Mouse (Mus musculus): ENCODE results near the gene Foxa3. TPM values are rescaled to one million over a fixed set of nuclear protein-coding genes. Genes with fewer than 3 reads are reported as not detected.

Gene Foxa3
- polyA plus RNA-seq, 1 experiment from 2014 or later: 0.49 TPM

GRCm38 (mm10) chr7:19051161-19051560 is 27.8 kb upstream of the Foxa3 start:
- Histone ChIP-seq H3K9ac (replicated peaks; ENCODE audit: low read depth) (no peak overlapping the region), H3K9me3 (ENCODE audit: low read length) (no peaks in the 10 kb centered on the region), H3K4me3 (ENCODE audit: low read depth, low read length) (no peak overlapping the region), H3K4me2 (replicated peaks; ENCODE audit: low read depth, low read length) (no peak overlapping the region), H3K27ac (ENCODE audit: low read length) (no peak overlapping the region), H3K36me3 (ENCODE audit: insufficient read depth, low read length) (peaks cover 25% of the 10 kb centered on the region), H3K27me3 (replicated peaks; ENCODE audit: insufficient read depth, low read length) (no peaks in the 10 kb centered on the region), H3K4me1 (ENCODE audit: insufficient read depth, low read depth, low read length) (no peaks in the 10 kb centered on the region)
- TF ChIP-seq CTCF (IDR thresholded peaks at IDR 0.05) (no peak), EP300 (IDR thresholded peaks at IDR 0.05) (no peak)
- WGBS: 58% methylated on average over 4 of the region's 4 CpGs
- DNase-seq (ENCODE audit: low spot score) (no peak), ATAC-seq (no peak)

GRCm38 (mm10) chr7:19050172-19050571 is 26.8 kb upstream of the Foxa3 start:
- no peaks in the 10 kb centered on the region for H3K27me3 ChIP-seq (replicated peaks; ENCODE audit: insufficient read depth, low read length)
- no peaks in the 10 kb centered on the region for H3K9me3 ChIP-seq (ENCODE audit: low read length)
- H3K4me2 ChIP-seq (replicated peaks; ENCODE audit: low read depth, low read length): no peak overlapping the region
- H3K9ac ChIP-seq (replicated peaks; ENCODE audit: low read depth): no peak overlapping the region
- WGBS: 78% methylated on average over 8 of the region's 8 CpGs
- peaks cover 34% of the 10 kb centered on the region for H3K36me3 ChIP-seq (ENCODE audit: insufficient read depth, low read length)
- DNase-seq (ENCODE audit: low spot score): no peak
- no peak overlapping the region for H3K4me3 ChIP-seq (ENCODE audit: low read depth, low read length)
- TF ChIP-seq CTCF (IDR thresholded peaks at IDR 0.05) (no peak), EP300 (IDR thresholded peaks at IDR 0.05) (no peak)
- H3K27ac ChIP-seq (ENCODE audit: low read length): no peak overlapping the region
- ATAC-seq: no peak
- H3K4me1 ChIP-seq (ENCODE audit: insufficient read depth, low read depth, low read length): no peaks in the 10 kb centered on the region

- TF ChIP-seq EP300 (IDR thresholded peaks at IDR 0.05): no peak
- TF ChIP-seq CTCF (IDR thresholded peaks at IDR 0.05): no peak
- peaks cover 43% of the 10 kb centered on the region for H3K36me3 ChIP-seq (ENCODE audit: insufficient read depth, low read length)
- H3K4me3 ChIP-seq (ENCODE audit: low read depth, low read length): no peak overlapping the region
- no peak overlapping the region for H3K4me2 ChIP-seq (replicated peaks; ENCODE audit: low read depth, low read length)
- H3K27me3 ChIP-seq (replicated peaks; ENCODE audit: insufficient read depth, low read length): no peaks in the 10 kb centered on the region
- 94% methylated on average over 5 of the region's 5 CpGs for WGBS
- no peak for ATAC-seq
- H3K9me3 ChIP-seq (ENCODE audit: low read length): no peaks in the 10 kb centered on the region
- H3K4me1 ChIP-seq (ENCODE audit: insufficient read depth, low read depth, low read length): no peaks in the 10 kb centered on the region
- H3K9ac ChIP-seq (replicated peaks; ENCODE audit: low read depth): no peak overlapping the region
- DNase-seq (ENCODE audit: low spot score): no peak
- H3K27ac ChIP-seq (ENCODE audit: low read length): no peak overlapping the region
Observed at GRCm38 (mm10) chr7:19049252-19049651, 25.9 kb upstream of the Foxa3 start.

- Histone ChIP-seq H3K27me3 (replicated peaks; ENCODE audit: insufficient read depth, low read length) (no peaks in the 10 kb centered on the region), H3K27ac (ENCODE audit: low read length) (no peak overlapping the region), H3K4me1 (ENCODE audit: insufficient read depth, low read depth, low read length) (no peaks in the 10 kb centered on the region), H3K9me3 (ENCODE audit: low read length) (no peaks in the 10 kb centered on the region), H3K9ac (replicated peaks; ENCODE audit: low read depth) (no peak overlapping the region), H3K4me3 (ENCODE audit: low read depth, low read length) (no peak overlapping the region), H3K4me2 (replicated peaks; ENCODE audit: low read depth, low read length) (no peak overlapping the region), H3K36me3 (ENCODE audit: insufficient read depth, low read length) (peaks cover 50% of the 10 kb centered on the region)
- DNase-seq (ENCODE audit: low spot score): no peak
- no peak for ATAC-seq
- 75% methylated on average over 14 of the region's 14 CpGs for WGBS
- no peak for TF ChIP-seq EP300 (IDR thresholded peaks at IDR 0.05)
- no peak for TF ChIP-seq CTCF (IDR thresholded peaks at IDR 0.05)
Observed at GRCm38 (mm10) chr7:19048006-19048527, 24.7 kb upstream of the Foxa3 start.

- no peaks in the 10 kb centered on the region for H3K4me1 ChIP-seq (ENCODE audit: insufficient read depth, low read depth, low read length)
- DNase-seq (ENCODE audit: low spot score) (no peak), ATAC-seq (no peak)
- H3K4me3 ChIP-seq (ENCODE audit: low read depth, low read length): no peak overlapping the region
- H3K9ac ChIP-seq (replicated peaks; ENCODE audit: low read depth): no peak overlapping the region
- H3K9me3 ChIP-seq (ENCODE audit: low read length): no peaks in the 10 kb centered on the region
- H3K27ac ChIP-seq (ENCODE audit: low read length): no peak overlapping the region
- no peak for TF ChIP-seq EP300 (IDR thresholded peaks at IDR 0.05)
- no peak for TF ChIP-seq CTCF (IDR thresholded peaks at IDR 0.05)
- H3K4me2 ChIP-seq (replicated peaks; ENCODE audit: low read depth, low read length): no peak overlapping the region
- H3K36me3 ChIP-seq (ENCODE audit: insufficient read depth, low read length): peaks cover 58% of the 10 kb centered on the region
- H3K27me3 ChIP-seq (replicated peaks; ENCODE audit: insufficient read depth, low read length): no peaks in the 10 kb centered on the region
- WGBS: 89% methylated on average over 11 of the region's 11 CpGs
Observed at GRCm38 (mm10) chr7:19046286-19047069, 23.1 kb upstream of the Foxa3 start.

- ATAC-seq: no peak
- no peak for DNase-seq (ENCODE audit: low spot score)
- 92% methylated on average over 6 of the region's 6 CpGs for WGBS
- no peak overlapping the region for H3K27ac ChIP-seq (ENCODE audit: low read length)
- H3K4me2 ChIP-seq (replicated peaks; ENCODE audit: low read depth, low read length): no peak overlapping the region
- no peak overlapping the region for H3K4me3 ChIP-seq (ENCODE audit: low read depth, low read length)
- no peaks in the 10 kb centered on the region for H3K9me3 ChIP-seq (ENCODE audit: low read length)
- H3K4me1 ChIP-seq (ENCODE audit: insufficient read depth, low read depth, low read length): no peaks in the 10 kb centered on the region
- H3K27me3 ChIP-seq (replicated peaks; ENCODE audit: insufficient read depth, low read length): no peaks in the 10 kb centered on the region
- no peak for TF ChIP-seq EP300 (IDR thresholded peaks at IDR 0.05)
- TF ChIP-seq CTCF (IDR thresholded peaks at IDR 0.05): no peak
- H3K36me3 ChIP-seq (ENCODE audit: insufficient read depth, low read length): peaks cover 72% of the 10 kb centered on the region
- H3K9ac ChIP-seq (replicated peaks; ENCODE audit: low read depth): no peak overlapping the region
Observed at GRCm38 (mm10) chr7:19044616-19045015, 21.3 kb upstream of the Foxa3 start.
